Mouse (Mus musculus) kidney, adult 10 weeks (tissue): ENCODE data around the gene Prune1. TPM values are rescaled to one million over a fixed set of nuclear protein-coding genes. Genes with fewer than 3 reads are reported as not detected.

ENCODE experiments used
- polyA plus RNA-seq: library from polyadenylated mRNA; stranded (reverse); fragments of 350-450 nt; fragmentation: Illumina TruSeq; extraction: RNeasy Lipid Tissue Mini Kit (QIAGEN cat#74804); gene quantifications from one replicate; pipeline ENCODE4 v1.2.3, GENCODE M21; 2014; ENCODE audit warnings: low read depth, low replicate concordance

Prune1 gene
- polyA plus RNA-seq: 11.0 TPM

GRCm38 (mm10) chr3:95281216-95282126, at the start of gene Prune1, which contains the start of gene Mindy1:
Prune1 (minus strand) TSS chr3:95282076.
Mindy1 (plus strand) TSS chr3:95281345.

GRCm38 (mm10) chr3:95314486-95315093, 32.7 kb upstream of the Prune1 start, which contains the start of gene Cers2:
Cers2 (plus strand) TSS chr3:95314791.

GRCm38 (mm10) chr3:95307100-95307499, 25.2 kb upstream of the Prune1 start, which contains the start of gene Anxa9:
Anxa9 (minus strand) TSS chr3:95307176.

GRCm38 (mm10) chr3:95250783-95251424, 31.0 kb downstream of the Prune1 start, which contains the start of gene Bnipl:
Bnipl (minus strand) TSS chr3:95251193.

GRCm38 (mm10) chr3:95241498-95241897, 40.4 kb downstream of the Prune1 start, which contains the start of gene Gm128:
Gm128 (minus strand) TSS chr3:95241598.

GRCm38 (mm10) chr3:95231298-95232221, 50.3 kb downstream of the Prune1 start, which contains the start of gene Mllt11:
Mllt11 (minus strand) TSS chr3:95232171.

GRCm38 (mm10) chr3:95228148-95228893, 53.6 kb downstream of the Prune1 start, which contains the start of gene Cdc42se1:
Cdc42se1 (plus strand) TSS chr3:95228732.

GRCm38 (mm10) chr3:95217255-95218134, 64.4 kb downstream of the Prune1 start, which contains the start of gene Gabpb2:
Gabpb2 (minus strand) TSS chr3:95217916.

Other genes with a start within 250 kb of the Prune1 start
- 10.2 TPM for gene Psmd4, start 239.5 kb downstream of the Prune1 start, polyA plus RNA-seq
- 10.8 TPM for gene Pip5k1a, start 175.1 kb downstream of the Prune1 start, polyA plus RNA-seq
- gene Vps72, start 171.1 kb downstream of the Prune1 start, polyA plus RNA-seq: 6.6 TPM
- gene Tmod4, start 157.6 kb downstream of the Prune1 start, polyA plus RNA-seq: not detected
- 15.0 TPM for gene Scnm1, start 148.1 kb downstream of the Prune1 start, polyA plus RNA-seq
- 2.8 TPM for gene Lysmd1, start 148.0 kb downstream of the Prune1 start, polyA plus RNA-seq
- gene Tnfaip8l2, start 139.7 kb downstream of the Prune1 start, polyA plus RNA-seq: not detected
- 0.28 TPM for gene Sema6c, start 121.6 kb downstream of the Prune1 start, polyA plus RNA-seq
- gene Gabpb2, start 64.2 kb downstream of the Prune1 start, polyA plus RNA-seq: 22.5 TPM
- 17.8 TPM for gene Cdc42se1, start 53.3 kb downstream of the Prune1 start, polyA plus RNA-seq
- 28.7 TPM for gene Mllt11, start 49.9 kb downstream of the Prune1 start, polyA plus RNA-seq
- gene Gm128, start 40.5 kb downstream of the Prune1 start, polyA plus RNA-seq: 0.73 TPM
- not detected for gene Bnipl, start 30.9 kb downstream of the Prune1 start, polyA plus RNA-seq
- 128 TPM for gene Mindy1, start 731 bp downstream of the Prune1 start, polyA plus RNA-seq
- 1.9 TPM for gene Anxa9, start 25.1 kb upstream of the Prune1 start, polyA plus RNA-seq
- gene Cers2, start 32.7 kb upstream of the Prune1 start, polyA plus RNA-seq: 217 TPM
- gene Setdb1, start 75.1 kb upstream of the Prune1 start, polyA plus RNA-seq: 13.2 TPM
- gene 4930558C23Rik, start 120.8 kb upstream of the Prune1 start, polyA plus RNA-seq: not detected
- gene Arnt, start 152.3 kb upstream of the Prune1 start, polyA plus RNA-seq: 32.3 TPM
- gene Ctsk, start 217.2 kb upstream of the Prune1 start, polyA plus RNA-seq: 2.9 TPM
- gene Ctss, start 244.7 kb upstream of the Prune1 start, polyA plus RNA-seq: 27.9 TPM